Mouse (Mus musculus) cerebellum, adult 8-10 months (tissue): ENCODE data around the gene Gm7347.
"Not testable (repeated sequence)": the region's sequence is repeated elsewhere in the genome, so short reads cannot be mapped to it uniquely, and the experiment has no call there.

Experiments used
- DNase-seq: peaks from one replicate; pipeline ENCODE4 v3.0.0; 2022

Gene Gm7347

DNA sequence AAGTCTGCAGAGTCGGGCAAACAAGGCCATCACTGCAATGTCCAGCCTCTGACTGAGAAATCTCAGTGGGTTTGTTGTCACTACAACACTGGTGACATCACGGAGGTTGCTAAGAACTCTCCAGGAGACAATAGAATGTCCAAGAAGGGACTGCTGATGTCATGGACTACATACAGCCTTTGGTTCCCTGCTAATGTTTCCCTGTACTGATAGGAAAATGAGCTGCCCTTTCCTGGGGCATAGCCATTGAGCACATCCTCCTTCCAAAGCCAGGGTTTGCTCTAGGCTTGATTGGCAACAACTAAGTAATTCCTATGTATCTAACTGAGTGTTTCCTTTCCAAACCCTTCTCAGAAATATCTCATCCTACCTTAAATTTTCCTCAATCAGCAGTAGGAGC, at the start of gene Gm7347:
TSS of gene Gm7347 (minus strand) at position 101 of the 400 bp plus-strand sequence.
- DNase-seq: not testable (repeated sequence)

DNA sequence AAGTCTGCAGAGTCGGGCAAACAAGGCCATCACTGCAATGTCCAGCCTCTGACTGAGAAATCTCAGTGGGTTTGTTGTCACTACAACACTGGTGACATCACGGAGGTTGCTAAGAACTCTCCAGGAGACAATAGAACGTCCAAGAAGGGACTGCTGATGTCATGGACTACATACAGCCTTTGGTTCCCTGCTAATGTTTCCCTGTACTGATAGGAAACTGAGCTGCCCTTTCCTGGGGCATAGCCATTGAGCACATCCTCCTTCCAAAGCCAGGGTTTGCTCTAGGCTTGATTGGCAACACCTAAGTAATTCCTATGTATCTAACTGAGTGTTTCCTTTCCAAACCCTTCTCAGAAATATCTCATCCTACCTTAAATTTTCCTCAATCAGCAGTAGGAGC, 46.9 kb upstream of the Gm7347 start, which contains the start of gene 5031410I06Rik:
TSS of gene 5031410I06Rik (minus strand) at position 101 of the 400 bp plus-strand sequence.
- DNase-seq: not testable (repeated sequence)

GRCm38 (mm10) chr5:26089191-26089590, 30.8 kb upstream of the Gm7347 start, which contains the start of gene Gm10471:
TSS of gene Gm10471 (minus strand) at chr5:26089291.
- DNase-seq: not testable (repeated sequence)

DNA sequence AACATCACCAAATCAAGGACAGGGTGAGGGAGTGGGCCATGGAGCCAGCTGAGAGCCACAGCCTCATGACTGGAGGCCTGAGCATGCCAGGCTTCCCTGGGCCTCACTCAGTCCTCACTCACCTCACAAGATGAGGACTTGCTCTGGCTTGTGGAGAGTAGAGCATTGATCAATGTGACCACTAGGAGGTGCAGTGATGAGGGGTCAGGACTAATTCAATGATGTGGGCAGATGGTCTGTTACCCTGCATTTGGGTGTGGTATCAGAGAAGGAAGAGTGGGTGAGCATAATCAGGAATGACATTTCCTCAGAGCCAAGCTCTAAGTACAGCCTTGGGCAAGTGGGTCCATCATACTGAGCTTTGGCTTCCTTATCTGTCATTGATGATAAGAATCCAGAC, 20.6 kb upstream of the Gm7347 start:
- not testable (repeated sequence) for DNase-seq

GRCm38 (mm10) chr5:26070716-26071115, 12.3 kb upstream of the Gm7347 start:
- DNase-seq: no peak

- DNase-seq: not testable (repeated sequence)
These were observed 18.9 kb downstream of the Gm7347 start, which contains the start of gene Speer4a for GRCm38 (mm10) chr5:26039458-26039857. TSS of gene Speer4a (minus strand) at chr5:26039558.

DNA sequence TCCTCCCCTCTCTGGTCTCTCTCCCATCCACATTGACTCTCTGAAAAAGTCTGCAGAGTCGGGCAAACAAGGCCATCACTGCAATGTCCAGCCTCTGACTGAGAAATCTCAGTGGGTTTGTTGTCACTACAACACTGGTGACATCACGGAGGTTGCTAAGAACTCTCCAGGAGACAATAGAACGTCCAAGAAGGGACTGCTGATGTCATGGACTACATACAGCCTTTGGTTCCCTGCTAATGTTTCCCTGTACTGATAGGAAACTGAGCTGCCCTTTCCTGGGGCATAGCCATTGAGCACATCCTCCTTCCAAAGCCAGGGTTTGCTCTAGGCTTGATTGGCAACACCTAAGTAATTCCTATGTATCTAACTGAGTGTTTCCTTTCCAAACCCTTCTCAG, 35.6 kb downstream of the Gm7347 start, which contains the start of gene Gm5862:
TSS of gene Gm5862 (minus strand) at position 101 of the 400 bp plus-strand sequence.
- DNase-seq: not testable (repeated sequence)

DNA sequence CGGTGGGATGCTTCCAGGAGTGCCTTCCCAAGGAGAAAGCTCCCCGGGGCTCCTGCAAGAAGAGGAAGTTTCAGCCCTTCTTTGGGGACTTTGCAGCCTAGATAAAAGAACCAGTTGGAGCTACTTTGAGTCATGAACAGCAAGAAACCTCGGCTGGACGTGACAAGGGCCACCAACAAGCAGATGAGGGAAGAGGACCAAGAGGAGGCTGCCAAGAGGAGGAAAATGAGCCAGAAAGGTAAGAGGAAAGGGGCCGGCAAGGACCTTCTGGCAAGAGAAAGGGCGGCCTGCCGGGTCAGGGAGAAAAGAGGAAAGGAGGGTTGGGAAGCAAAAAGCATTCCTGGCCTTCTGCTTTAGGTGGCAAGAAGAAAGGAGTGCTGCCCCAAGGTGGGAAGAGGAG, 50.7 kb downstream of the Gm7347 start:
- DNase-seq: not testable (repeated sequence)

GRCm38 (mm10) chr5:26006937-26007695, 51.3 kb downstream of the Gm7347 start:
- peak; percentile 17 for DNase-seq

- DNase-seq: not testable (repeated sequence)
These were observed 53.7 kb downstream of the Gm7347 start, which contains the start of gene Gm1979 for GRCm38 (mm10) chr5:26004698-26005097. TSS of gene Gm1979 (minus strand) at chr5:26004798.
